Mouse (Mus musculus) embryonic stem cell, embryonic (primary cell): ENCODE results near the gene Sppl2b.

ENCODE experiments used
- CTCF ChIA-PET, 4 experiments: fragments of 300-600 bp in 2 of 4; fragments of 350-600 bp in 2 of 4; sonication (Branson Sonifier 250); formaldehyde crosslinking; loops; one replicate each; lab custom pipeline; 2022; ENCODE audit warnings: inconsistent platforms in 2 of 4; lab: Charles Lee
- POLR2A ChIA-PET, 4 experiments: fragments of 300-600 bp in 2 of 4; fragments of 350-600 bp in 2 of 4; sonication (Branson Sonifier 250); formaldehyde crosslinking; loops; one replicate each; lab custom pipeline; 2022; ENCODE audit warnings: antibody characterized with exemption in 4 of 4, inconsistent platforms in 1 of 4; lab: Charles Lee

The Sppl2b gene

GRCm38 (mm10) chr10:80887181-80887580, 32.1 kb downstream of the Sppl2b start:
- ChIA-PET CTCF (interaction anchor here in 2 of 4 experiments (1.2 to 13.2 kb wide), 2 partner anchors 103 to 110 kb away, joined by 4 to 353 read pairs; no protein-coding TSS in a partner anchor), POLR2A (interaction anchor here in 2 of 4 experiments (1.3 to 4.5 kb wide), 4 partner anchors 12 to 44 kb away, joined by 3 to 32 read pairs (median 13); partner anchors contain the start of genes Gadd45b (in 1 of the 2), Lmnb2 (in 1 of the 2) and Timm13 (in 1 of the 2))

DNA sequence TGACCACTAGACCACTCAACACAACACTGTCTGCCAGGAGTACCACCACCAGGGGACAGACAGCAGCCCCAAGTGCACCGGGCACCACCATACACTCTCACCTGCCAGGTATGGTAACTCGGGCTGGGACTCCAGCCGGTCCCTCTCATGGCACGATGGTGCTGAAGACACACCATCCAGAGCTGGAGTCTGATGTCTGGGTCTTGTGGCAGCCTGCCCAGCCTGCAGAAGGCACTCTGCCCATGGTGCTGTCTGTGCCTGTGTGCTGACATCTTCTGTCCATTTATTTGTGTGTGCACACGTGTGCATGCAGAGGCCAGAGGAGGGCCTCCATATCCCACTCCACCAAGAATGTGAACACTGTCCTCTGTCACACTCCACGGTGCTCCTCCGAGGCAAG, 40.0 kb downstream of the Sppl2b start:
- CTCF ChIA-PET: interaction anchor here (0.9 to 4.6 kb wide), 7 partner anchors 14 to 96 kb away, joined by 3 to 21 read pairs (median 4); partner anchors contain the start of gene Amh (in 1 of the 4)
- POLR2A ChIA-PET: interaction anchor here in 3 of 4 experiments (0.7 to 2.9 kb wide), 19 partner anchors 10 to 121 kb away, joined by 3 to 19 read pairs (median 3); partner anchors contain the start of gene Gadd45b (in 3 of the 3)

DNA sequence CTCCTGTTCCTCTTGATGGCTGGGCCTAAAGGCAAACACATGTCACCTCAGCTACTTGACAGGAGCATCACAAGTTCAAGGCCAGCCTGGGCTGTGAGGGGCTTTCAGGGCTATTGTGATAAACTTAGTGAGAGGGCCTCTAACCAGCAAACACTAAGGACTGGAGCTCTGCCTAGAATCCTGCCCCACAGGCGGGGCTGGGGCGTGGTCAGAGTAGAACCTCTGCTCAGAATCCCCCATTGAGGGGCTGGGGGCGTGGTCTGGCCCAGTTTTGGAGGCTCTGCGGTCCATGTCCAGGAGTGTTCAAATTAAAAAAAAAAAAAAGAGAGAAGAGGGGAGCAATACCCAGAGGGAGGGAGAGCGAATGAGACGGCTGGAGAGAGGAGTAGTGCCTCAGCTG, 40.6 kb downstream of the Sppl2b start:
- POLR2A ChIA-PET: interaction anchor here in 3 of 4 experiments (0.6 to 2.9 kb wide), 24 partner anchors 9 to 298 kb away, joined by 3 to 19 read pairs (median 4); partner anchors contain the start of genes Gadd45b (in 3 of the 3), Dot1l (in 1 of the 3) and Lmnb2 (in 1 of the 3)
- CTCF ChIA-PET: interaction anchor here (0.9 to 4.6 kb wide), 9 partner anchors 12 to 99 kb away, joined by 3 to 21 read pairs (median 4); partner anchors contain the start of gene Amh (in 1 of the 4)

DNA sequence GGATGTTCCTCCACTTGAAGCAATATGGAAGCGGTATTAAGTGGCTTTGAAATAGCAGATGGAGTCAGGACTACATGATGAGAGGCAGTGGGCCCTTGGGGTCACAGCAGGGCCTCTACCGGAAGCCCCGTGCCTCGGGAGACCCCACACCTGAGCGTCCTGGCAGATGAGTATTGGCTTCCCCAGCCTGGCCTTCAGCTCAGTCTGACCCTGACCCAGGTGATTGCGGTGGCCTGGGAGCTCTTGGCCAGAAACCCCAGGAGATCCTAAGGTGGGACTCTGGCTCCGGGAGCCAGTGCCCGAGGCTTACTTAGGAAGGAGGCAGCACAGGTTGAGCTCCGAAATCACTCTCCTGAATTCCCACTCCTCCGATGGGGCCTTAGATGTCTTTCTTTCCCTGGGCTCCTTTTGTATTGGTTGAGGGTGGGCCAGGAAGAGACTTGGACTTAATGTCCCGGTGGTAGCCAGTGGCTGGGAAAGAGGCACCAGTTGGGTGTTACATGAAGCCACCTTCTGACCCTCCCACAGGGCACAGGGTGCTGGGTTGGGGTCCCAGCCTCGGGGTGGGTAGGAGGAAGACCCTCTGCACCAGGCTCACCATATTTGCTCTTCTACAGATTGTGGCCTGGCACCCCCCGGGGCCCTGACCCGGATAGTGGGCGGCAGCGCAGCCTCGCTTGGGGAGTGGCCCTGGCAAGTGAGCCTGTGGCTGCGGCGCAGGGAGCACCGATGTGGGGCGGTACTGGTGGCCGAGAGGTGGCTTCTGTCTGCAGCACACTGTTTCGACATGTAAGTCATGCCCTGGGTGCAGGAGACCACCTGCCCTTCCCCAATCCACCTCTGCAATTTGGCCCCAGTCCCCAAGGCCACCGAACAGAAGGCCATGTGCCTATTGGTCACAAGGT, 41.8 kb downstream of the Sppl2b start:
- ChIA-PET POLR2A (interaction anchor here in 3 of 4 experiments (0.6 to 4.0 kb wide), 18 partner anchors 8 to 297 kb away, joined by 3 to 22 read pairs (median 4); partner anchors contain the start of genes Gadd45b (in 3 of the 3), Amh (in 1 of the 3), Dot1l (in 1 of the 3) and Lmnb2 (in 1 of the 3)), CTCF (interaction anchor here in 3 of 4 experiments (0.5 to 4.6 kb wide), 10 partner anchors 13 to 392 kb away, joined by 3 to 21 read pairs (median 5); no protein-coding TSS in a partner anchor)

DNA sequence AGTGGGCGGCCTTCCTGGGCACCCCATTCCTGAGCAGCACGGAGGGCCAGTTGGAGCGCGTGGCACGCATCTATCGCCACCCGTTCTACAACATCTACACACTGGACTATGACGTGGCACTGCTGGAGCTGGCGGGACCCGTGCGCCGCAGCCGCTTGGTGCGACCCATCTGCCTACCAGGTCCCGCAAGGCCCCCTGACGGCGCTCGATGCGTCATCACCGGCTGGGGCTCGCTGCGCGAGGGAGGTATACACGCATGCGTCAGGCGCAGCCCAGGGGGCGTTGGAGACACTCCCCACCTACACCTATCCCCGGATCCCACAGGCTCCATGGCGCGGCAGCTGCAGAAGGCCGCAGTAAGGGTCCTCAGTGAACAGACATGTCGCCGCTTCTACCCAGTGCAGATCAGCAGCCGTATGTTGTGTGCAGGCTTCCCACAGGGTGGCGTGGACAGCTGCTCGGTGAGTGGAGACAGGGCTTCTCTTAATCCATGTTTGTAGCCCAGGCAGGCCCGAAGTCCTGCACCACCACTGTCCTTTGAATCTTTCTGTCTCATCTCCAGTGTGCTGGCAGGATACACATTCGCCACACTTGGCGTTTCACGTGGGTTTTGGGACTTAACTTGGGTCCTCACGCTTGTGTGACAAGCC, 42.9 kb downstream of the Sppl2b start:
- CTCF ChIA-PET: interaction anchor here in 2 of 4 experiments (0.8 to 4.6 kb wide), 5 partner anchors 17 to 548 kb away, joined by 3 to 21 read pairs (median 5); no protein-coding TSS in a partner anchor
- POLR2A ChIA-PET: interaction anchor here in 3 of 4 experiments (0.7 to 4.0 kb wide), 9 partner anchors 9 to 155 kb away, joined by 3 to 22 read pairs (median 4); partner anchors contain the start of genes Gadd45b (in 2 of the 3) and Lmnb2 (in 1 of the 3)

DNA sequence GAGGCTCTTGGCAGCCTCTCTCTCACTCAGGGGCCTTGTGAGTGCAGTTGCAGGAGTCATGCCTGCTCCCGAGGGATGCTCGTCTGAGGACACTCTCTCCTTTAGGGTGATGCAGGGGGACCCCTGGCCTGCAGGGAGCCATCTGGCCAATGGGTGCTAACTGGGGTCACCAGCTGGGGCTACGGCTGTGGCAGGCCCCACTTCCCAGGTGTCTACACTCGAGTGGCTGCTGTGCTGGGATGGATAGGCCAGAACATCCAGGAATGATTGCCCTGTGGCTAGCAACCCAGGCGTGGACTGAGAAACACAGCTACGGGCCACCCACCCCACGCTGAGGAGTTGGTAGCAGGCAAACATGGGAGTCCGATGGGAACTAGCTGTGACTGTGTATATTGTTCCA, 44.0 kb downstream of the Sppl2b start:
- ChIA-PET POLR2A (interaction anchor here in 3 of 4 experiments (0.5 to 4.0 kb wide), 9 partner anchors 10 to 245 kb away, joined by 3 to 22 read pairs (median 6); partner anchors contain the start of gene Lmnb2 (in 1 of the 3)), CTCF (interaction anchor here in 1 of 4 experiments (4.6 kb wide), 1 partner anchor 18 kb away, joined by 21 read pairs; no protein-coding TSS in a partner anchor)

- ChIA-PET POLR2A (interaction anchor here (0.5 to 5.8 kb wide), 74 partner anchors 8 to 393 kb away, joined by 3 to 64 read pairs (median 4); partner anchors contain the start of genes Gadd45b (in 4 of the 4), Lmnb2 (in 3 of the 4), Map2k2 (in 2 of the 4) and Slc39a3 (in 2 of the 4)), CTCF (interaction anchor here (0.5 to 3.0 kb wide), 21 partner anchors 17 to 393 kb away, joined by 3 to 21 read pairs (median 4); partner anchors contain the start of genes Gadd45b (in 2 of the 4) and Lmnb2 (in 1 of the 4))
These were observed 44.7 kb downstream of the Sppl2b start for GRCm38 (mm10) chr10:80899591-80900317.

DNA sequence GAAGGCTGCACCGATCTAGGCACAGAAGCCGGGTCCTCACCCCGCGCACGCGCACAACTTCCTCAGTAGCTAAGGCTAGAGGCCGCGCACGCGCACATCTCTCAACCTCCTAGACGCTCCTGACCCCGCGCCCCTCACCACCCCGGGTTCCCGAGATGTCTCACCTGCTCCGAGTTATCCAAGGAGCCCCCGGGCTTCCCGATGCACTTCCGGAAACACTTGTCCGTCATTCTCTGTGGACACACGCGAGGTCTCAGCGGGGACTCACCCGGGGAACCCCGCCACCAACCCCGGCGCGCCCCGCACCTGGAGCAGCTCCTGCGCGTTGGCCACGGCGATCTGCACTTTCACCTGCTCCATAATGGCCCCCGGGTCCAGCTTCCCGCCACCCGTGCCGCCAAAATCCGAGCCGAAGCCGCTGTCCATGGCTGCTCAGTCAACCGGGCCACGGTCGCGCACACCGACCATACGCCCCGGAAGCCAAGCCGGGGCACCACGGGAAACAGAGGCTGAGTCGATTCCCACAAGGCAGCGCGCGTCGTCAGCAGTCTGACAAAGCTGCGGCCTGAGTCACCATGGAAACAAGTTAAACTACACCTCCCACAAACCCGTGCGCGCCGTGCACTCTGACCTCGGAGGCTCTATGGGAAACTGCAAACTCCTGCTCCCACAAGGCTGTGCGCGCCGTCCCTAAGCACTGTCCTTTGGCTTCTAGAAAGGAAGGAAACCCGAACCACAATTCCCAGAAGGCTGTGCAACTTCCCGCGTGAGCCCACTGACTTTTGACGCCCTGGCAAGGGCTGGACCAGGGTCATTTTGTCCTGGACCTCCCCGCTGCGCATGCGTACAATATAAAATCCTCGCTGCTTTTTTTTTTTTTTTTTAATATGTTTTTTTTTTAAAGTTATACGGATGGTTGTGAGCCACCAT, 45.5 kb downstream of the Sppl2b start, which contains the start of gene Timm13:
TSS of gene Timm13 (minus strand) at position 652 of the 930 bp plus-strand sequence.
- POLR2A ChIA-PET: interaction anchor here (0.5 to 5.8 kb wide), 84 partner anchors 9 to 1031 kb away, joined by 3 to 64 read pairs (median 4); partner anchors contain the start of genes Gadd45b (in 4 of the 4), Lmnb2 (in 3 of the 4), Map2k2 (in 3 of the 4) and Ap3d1 (in 2 of the 4)
- CTCF ChIA-PET: interaction anchor here (0.5 to 3.0 kb wide), 31 partner anchors 17 to 704 kb away, joined by 3 to 21 read pairs (median 3); partner anchors contain the start of genes Gadd45b (in 2 of the 4), Diras1 (in 1 of the 4) and Lmnb2 (in 1 of the 4)

GRCm38 (mm10) chr10:80901409-80902272, 46.6 kb downstream of the Sppl2b start:
- ChIA-PET CTCF (interaction anchor here (0.6 to 3.0 kb wide), 9 partner anchors 21 to 181 kb away, joined by 3 to 21 read pairs (median 3); partner anchors contain the start of gene Slc39a3 (in 1 of the 4)), POLR2A (interaction anchor here in 3 of 4 experiments (0.6 to 5.8 kb wide), 28 partner anchors 12 to 391 kb away, joined by 3 to 64 read pairs (median 6); partner anchors contain the start of genes Gadd45b (in 2 of the 3), Lmnb2 (in 2 of the 3), 4930442H23Rik (in 1 of the 3) and Ap3d1 (in 1 of the 3))

- POLR2A ChIA-PET: interaction anchor here in 3 of 4 experiments (0.6 to 5.8 kb wide), 12 partner anchors 11 to 281 kb away, joined by 3 to 64 read pairs (median 6); partner anchors contain the start of genes Gadd45b (in 2 of the 3), Lmnb2 (in 2 of the 3) and 4930442H23Rik (in 1 of the 3)
- CTCF ChIA-PET: interaction anchor here (0.6 to 3.0 kb wide), 5 partner anchors 21 to 155 kb away, joined by 3 to 21 read pairs (median 3); no protein-coding TSS in a partner anchor
These were observed 47.3 kb downstream of the Sppl2b start for GRCm38 (mm10) chr10:80902273-80902940.

DNA sequence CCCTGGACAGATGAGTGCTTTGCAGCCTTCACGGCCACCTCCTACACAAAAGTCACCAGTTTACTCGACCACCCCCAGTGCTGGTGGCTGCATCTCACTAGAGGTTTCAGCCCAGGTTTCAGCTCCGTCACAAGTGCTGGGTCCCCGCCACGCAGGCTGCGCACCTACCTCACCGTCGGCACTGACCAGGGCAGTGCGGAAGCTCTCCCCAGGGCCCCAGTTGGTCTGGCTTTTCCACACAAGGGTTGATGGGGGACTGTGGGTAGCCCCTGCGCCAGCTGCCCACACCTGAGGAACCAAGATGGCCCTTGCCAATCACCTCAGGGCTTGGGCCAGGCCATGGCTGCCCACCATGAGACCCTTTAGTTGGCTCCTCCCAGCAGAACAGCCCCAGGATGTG, 48.2 kb downstream of the Sppl2b start:
- ChIA-PET CTCF (no interaction called here), POLR2A (interaction anchor here in 2 of 4 experiments (1.2 to 5.8 kb wide), 4 partner anchors 15 to 58 kb away, joined by 4 to 64 read pairs (median 32); partner anchors contain the start of genes Gadd45b (in 2 of the 2) and Lmnb2 (in 1 of the 2))

DNA sequence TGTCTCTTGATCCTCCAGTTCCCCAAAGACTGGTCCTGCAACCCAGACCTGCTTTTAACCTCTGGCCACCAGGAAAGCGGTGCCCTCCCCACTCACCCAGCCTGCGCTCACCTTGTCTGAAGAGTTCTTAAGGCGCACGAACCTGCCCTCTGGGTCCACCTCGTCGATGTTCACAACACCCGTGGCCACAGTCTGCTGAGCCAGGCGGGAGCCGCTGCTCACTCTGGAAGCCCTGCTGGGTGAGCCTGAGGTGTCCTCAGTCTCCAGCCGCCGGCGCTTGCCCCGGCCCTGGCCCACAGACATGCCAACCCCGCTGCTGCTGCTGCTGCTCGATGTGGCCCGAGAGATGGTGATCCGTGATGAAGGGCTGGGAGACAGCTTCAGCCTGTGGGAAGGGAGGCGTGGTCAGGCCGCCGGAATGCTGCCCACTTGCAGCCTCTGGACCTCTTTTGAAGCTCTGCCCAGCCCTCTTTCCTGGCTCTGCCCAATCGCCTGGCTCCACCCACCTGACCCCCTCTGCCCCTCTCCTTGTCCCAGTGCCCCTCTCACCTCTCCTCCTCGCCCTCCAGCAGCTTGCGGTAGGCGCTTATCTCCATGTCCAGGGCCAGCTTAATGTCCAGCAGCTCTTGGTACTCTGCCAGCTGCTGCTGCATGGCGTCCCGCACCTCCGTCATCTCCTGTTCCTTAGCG, 49.1 kb downstream of the Sppl2b start:
- ChIA-PET CTCF (interaction anchor here in 2 of 4 experiments (0.5 to 1.6 kb wide), 5 partner anchors 14 to 156 kb away, joined by 3 to 6 read pairs (median 4); partner anchors contain the start of genes Gadd45b (in 1 of the 2) and Lmnb2 (in 1 of the 2)), POLR2A (interaction anchor here in 3 of 4 experiments (0.6 to 5.8 kb wide), 24 partner anchors 8 to 272 kb away, joined by 3 to 64 read pairs (median 4); partner anchors contain the start of genes Gadd45b (in 2 of the 3), Lmnb2 (in 2 of the 3), Ap3d1 (in 1 of the 3) and Eef2 (in 1 of the 3))
